Mouse (Mus musculus): ENCODE results near the gene Rptn.
"Not testable (repeated sequence)": the region's sequence is repeated elsewhere in the genome, so short reads cannot be mapped to it uniquely, and the experiment has no call there.

The Rptn gene

DNA sequence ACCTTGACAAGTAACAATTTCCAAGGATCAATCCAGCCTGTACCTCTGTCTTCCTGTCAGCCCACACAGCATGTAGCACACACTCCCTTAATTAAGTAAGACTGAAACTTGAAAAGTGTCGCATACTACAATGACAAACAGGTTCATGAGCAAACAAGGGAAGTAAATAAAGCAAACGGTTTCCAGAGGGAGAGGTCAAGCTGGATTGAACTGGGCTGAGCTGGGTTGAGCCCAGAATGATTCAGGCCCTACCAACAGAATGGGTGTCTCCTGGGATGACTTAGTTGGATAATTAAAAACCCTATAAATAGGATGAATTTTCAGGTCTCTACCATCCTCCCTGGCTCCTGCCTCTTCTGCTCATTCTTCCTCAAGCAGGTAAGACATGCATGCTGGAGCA is at the start of gene Rptn:
Rptn (plus strand) TSS at position 334 of the 400 bp plus-strand sequence.
- DNase-seq (ENCODE audit: low spot score in 2 of 2), result no peak

DNA sequence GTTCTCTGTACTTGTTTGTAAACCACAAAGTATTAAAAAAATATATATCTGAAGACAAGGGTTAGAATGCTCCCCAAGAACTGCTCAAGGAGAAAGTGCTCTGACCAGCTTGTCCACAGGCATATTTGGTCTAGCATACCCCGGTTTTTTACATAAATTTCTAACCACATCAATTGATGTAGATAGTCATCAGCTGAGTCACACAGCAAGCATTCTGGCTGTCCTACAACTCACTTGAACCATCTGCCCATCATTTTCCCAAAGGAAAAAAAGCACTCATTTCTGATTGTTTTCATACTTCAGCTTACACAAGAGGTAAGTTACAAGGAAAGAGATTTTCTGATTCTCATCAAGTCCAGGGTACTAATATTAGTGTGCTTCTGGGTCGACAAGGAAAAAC is 46.6 kb upstream of the Rptn start:
- no peak for DNase-seq (ENCODE audit: low spot score in 2 of 2)

GRCm38 (mm10) chr3:93360045-93360444 is 33.5 kb upstream of the Rptn start:
- DNase-seq (ENCODE audit: low spot score in 2 of 2), result peak; percentile 48 to 69

DNA sequence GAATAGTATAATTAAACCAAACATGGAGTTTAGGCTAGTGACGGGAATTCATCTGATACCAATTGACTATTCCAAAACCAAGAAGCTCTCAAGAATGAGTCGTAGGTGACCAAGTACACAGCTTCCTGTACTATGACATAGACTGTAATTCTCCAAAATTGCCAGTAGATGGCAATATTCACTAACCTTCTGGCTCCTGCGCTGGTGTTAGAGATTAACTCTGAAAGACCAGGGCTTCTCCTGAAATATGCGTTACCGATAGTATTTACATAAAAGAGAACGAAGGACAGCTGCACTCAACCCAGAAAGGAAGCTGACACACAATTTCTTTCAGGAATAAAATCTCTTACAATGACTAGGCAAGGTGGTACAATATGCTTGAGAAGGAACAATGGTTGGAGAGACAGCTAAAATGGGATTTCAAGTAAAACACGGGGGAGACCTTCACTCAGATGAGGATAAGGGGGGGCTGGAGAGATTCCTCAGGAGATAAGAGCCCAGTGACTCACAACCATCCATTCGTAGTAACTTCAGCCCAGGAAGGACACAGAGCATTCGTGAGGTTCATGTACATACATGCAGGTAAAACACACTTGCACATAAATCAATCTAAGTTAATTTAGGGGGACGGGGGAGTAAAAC is 31.4 kb upstream of the Rptn start:
- DNase-seq (ENCODE audit: low spot score in 2 of 2), result no peak

- DNase-seq (ENCODE audit: low spot score in 2 of 2), result no peak
These were observed 26.4 kb upstream of the Rptn start for GRCm38 (mm10) chr3:93366966-93367575.

DNA sequence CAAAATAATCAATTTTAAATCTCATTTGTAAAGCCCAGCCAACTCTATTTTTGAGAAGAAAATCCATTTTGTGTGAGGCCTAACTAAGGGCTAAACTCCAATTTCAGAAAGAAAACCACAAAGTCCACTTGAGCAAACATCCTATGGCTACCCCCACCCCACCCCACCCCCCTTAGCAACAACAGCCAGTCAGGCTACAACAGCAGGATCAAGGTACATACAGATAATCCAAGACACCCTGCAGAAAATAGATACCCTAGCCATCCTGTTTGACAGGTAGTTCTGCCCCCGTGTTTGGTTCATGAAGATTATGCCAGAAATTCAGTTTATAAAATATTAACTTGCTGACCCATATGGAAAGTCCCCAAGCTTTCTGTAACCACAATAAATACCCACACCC is 25.3 kb upstream of the Rptn start:
- no peak for DNase-seq (ENCODE audit: low spot score in 2 of 2)

DNA sequence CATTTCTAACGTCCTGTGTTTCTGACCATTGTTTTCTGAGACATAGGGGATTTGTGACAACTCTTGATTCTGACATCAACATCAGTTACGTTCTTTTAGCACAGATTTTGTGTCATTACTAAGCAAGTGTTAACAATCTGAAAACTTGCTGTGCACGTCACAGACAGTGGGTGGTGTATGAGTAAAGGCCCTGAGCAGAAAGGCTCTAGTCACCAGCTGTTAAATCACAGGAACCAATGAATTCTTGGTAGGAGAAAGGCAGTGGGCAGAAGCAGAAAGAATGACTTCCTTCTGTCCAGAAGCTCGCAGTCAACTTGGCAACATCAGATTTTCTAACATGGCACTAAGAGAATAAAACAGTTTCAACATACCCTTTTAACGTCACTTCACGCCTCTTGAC is 20.1 kb upstream of the Rptn start:
- no peak for DNase-seq (ENCODE audit: low spot score in 2 of 2)

- DNase-seq (ENCODE audit: low spot score in 2 of 2), result no peak
These were observed 18.3 kb upstream of the Rptn start for GRCm38 (mm10) chr3:93375196-93375595.

DNA sequence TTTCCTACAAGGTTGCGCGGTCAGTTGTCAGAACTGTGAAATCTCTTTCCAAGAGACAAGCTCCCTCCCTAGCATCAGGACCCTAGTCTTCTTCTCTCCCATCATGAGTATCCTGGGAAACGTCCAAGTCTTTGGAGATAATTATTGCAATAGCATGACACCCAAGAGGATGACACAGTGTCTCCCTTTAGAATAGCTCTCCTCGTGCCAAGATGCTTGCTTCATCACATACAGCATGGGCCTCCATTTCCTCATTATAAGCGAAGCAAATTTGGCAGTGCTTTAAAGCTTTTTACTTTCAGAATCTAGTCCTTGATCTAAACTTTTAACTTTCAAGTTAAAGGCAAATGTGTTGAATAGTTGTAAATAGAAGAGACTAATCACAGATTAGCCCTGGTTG is 17.9 kb upstream of the Rptn start:
- no peak for DNase-seq (ENCODE audit: low spot score in 2 of 2)

- DNase-seq (ENCODE audit: low spot score in 2 of 2), result no peak
These were observed 15.4 kb upstream of the Rptn start for GRCm38 (mm10) chr3:93378146-93378545.

DNA sequence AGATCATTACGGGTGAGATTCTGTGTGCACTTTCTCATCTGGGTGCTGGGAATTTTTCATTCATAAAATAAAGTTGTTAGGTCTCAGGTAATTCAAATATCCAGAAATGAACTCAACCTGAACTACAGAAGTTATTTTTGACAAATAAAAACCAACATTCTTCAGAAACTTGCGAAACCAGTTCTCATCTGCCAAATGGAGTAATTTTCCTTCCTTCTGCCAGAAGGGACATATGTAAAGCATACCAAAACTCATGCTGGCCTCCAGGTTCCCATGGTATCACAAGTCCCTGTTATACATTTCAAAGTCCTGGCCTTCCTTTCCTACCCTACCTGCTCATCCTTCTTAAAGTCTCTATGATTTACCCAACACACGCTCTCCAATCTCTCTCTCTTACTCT is 10.4 kb downstream of the Rptn start:
- no peak for DNase-seq (ENCODE audit: low spot score in 2 of 2)

DNA sequence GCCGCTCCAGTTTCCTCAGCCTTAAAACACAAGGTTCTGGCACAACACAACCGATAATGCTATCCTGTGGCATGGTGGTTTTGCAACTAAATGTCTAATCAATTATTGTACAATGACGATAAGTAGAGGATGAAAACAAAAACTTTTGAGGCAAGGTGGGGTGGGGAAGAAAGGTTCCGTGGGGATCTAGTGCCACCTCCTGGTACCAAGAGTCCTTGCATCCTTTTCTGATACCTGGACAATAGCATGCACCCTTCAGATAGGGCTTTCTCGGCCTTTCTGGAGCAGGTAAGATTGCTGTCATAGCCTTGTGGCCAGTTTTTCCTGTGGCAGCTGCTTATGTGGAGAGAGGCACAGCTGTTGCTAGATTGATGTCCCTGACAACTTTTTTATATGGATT is 13.5 kb downstream of the Rptn start:
- peak; percentile 21 to 29 for DNase-seq (ENCODE audit: low spot score in 2 of 2)

DNA sequence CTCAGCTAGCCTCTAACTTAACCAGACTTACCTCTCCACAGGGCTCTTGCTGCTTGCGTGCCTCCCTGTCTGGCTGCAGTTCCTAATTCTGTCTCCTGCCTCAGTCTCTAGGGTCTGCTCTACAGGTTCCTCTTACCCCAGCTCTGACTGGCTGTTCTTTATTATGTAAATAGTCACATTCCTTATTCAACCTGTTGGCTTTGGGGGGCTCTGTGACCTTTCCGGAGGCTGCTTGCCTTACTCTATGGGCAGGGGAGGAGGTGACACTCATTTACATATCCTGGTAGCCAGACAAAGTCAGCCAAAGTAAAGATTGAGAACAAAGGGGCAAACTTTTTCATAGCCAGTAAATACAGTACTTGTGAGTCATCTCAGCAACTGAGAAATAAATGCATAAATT is 18.4 kb downstream of the Rptn start:
- DNase-seq (ENCODE audit: low spot score in 2 of 2), result no peak

DNA sequence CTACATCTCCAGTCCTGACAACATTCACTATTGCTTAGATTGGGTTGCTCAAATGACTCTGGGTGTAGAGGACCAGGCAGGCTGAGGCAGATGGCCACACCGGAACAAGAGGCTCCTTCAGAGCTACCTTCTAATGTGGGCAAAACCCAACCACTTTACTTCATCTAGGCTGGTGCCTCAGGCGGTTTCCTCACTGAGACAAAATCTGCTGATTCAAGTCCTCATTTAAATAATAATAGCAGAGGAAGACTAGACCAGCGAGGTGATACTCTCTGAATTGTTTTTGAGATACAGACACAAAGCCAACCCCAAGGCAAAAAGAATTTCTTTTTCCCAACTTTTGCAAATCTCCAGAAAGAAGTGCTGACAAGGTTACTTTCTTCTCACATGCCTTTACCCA is 38.2 kb downstream of the Rptn start:
- no peak for DNase-seq (ENCODE audit: low spot score in 2 of 2)

- DNase-seq (ENCODE audit: low spot score in 2 of 2), result no peak
These were observed 48.5 kb downstream of the Rptn start, which contains the start of gene Tchh for GRCm38 (mm10) chr3:93442030-93442429. Tchh (plus strand) TSS chr3:93442330.

- peak; percentile 37 to 52 for DNase-seq (ENCODE audit: low spot score in 2 of 2)
These were observed 50.1 kb downstream of the Rptn start for GRCm38 (mm10) chr3:93443501-93444101.

DNA sequence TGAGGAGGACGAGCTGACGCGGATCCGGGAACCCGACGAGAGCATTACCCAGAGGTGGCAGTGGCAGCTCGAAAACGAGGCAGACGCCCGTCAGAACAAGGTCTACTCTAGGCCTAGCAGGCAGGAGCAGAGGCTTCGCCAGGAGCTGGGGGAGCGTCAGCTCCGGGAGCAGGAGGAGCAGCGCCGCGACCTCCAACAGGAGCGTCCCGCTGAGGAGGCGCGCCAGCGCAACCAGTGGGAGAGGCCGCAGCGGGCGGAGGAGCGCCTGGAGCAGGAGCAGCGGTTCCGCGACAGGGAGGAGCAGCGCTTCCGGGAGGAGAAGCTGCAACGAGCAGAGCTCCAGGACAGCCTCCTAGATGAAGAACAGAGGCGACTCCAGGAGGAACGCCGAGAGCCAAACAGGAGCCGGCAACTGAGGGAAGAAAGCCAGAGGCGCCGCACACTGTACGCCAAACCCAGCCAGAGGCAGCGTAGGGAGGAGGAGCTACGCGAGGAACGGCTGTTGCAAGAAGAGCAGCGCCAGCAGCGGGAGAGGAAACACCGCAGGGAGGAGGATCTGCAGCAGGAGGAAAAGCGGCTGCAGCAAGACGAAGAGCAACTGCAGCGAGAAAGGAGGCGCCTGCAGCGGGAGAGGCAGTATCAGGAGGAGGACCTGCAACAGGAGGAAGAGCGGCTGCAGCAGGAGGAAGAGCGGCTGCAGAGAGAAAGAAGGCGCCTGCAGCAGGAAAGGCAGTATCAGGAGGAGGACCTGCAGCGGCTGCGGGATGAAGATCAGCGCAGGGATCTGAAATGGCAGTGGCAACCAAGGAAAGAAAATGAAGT is 51.1 kb downstream of the Rptn start:
- DNase-seq (ENCODE audit: low spot score in 2 of 2), result peak; percentile 76 to 78

DNA sequence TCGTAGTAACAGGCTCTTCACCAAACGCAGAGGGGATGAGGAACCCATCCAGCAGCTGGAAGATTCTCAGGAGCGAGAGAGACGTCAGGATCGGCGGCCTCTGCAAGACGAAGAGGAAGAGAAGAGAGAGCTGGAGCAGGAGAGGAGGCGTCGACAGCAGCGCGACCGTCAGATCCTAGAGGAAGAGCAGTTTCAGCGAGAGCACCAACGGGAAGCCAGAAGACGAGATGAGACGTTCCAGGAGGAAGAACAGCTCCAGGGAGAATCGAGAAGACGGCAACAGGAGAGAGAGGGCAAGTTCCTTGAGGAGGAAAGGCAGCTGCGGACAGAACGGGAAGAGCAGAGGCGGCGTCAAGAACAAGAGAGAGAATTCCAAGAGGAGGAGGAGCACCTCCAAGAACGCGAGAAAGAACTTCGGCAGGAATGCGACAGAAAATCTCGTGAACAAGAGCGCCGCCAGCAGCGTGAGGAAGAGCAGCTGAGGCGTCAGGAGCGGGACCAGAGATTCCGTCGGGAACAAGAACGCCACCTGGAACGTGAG is 51.7 kb downstream of the Rptn start:
- DNase-seq (ENCODE audit: low spot score in 2 of 2), result peak; percentile 33 to 50

DNA sequence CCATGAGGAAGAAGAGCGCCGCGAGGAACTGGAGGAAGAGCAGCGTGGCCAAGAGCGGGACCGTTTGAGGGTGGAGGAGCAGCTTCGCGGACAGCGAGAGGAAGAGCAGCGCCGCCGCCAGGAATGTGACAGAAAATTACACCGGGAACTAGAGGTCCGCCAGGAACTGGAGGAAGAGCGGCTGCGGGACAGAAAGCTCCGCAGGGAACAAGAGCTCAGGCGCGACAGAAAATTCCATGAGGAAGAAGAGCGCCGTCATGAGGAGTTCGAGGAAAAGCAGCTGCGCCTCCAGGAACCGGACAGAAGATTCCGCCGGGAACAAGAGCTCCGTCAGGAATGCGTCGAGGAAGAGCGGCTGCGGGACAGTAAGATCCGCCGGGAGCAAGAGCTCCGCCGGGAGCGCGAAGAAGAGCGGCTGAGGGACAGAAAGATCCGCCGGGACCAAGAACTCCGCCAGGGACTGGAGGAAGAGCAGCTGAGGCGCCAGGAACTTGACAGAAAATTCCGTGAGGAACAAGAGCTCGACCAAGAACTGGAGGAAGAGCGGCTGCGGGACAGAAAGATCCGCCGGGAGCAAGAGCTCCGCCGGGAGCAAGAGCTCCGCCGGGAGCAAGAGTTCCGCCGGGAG is 52.7 kb downstream of the Rptn start:
- peak; percentile 4 to 11 for DNase-seq (ENCODE audit: low spot score in 2 of 2)

- DNase-seq (ENCODE audit: low spot score in 2 of 2), result not testable (repeated sequence)
These were observed 53.2 kb downstream of the Rptn start for GRCm38 (mm10) chr3:93446756-93447137.

- peak; percentile 70 to 72 for DNase-seq (ENCODE audit: low spot score in 2 of 2)
These were observed 53.8 kb downstream of the Rptn start for GRCm38 (mm10) chr3:93447138-93447841.
